Mouse (Mus musculus): ENCODE data around the gene Evx2. TPM values are rescaled to one million over a fixed set of nuclear protein-coding genes. Genes with fewer than 3 reads are reported as not detected.

Evx2 gene
- polyA plus RNA-seq, 1 experiment from 2014 or later: not detected

GRCm38 (mm10) chr2:74669650-74670235, 10.4 kb upstream of the Evx2 start:
- H3K9ac ChIP-seq: no peak overlapping the region
- no peak overlapping the region for H3K4me3 ChIP-seq (replicated peaks)
- peaks cover 94% of the 10 kb centered on the region for H3K27me3 ChIP-seq
- H3K4me1 ChIP-seq: peaks cover 19% of the 10 kb centered on the region
- H3K36me3 ChIP-seq: no peaks in the 10 kb centered on the region
- WGBS: 2% methylated on average over 14 of the region's 14 CpGs
- H3K4me2 ChIP-seq (replicated peaks): no peak overlapping the region
- H3K9me3 ChIP-seq (replicated peaks): no peaks in the 10 kb centered on the region
- ATAC-seq (ENCODE audit: insufficient number of reproducible peaks, low FRiP score, low TSS enrichment, low read depth): no peak
- H3K27ac ChIP-seq (replicated peaks): no peak overlapping the region

GRCm38 (mm10) chr2:74669230-74669578, 9.8 kb upstream of the Evx2 start:
- no peak overlapping the region for H3K27ac ChIP-seq (replicated peaks)
- H3K9me3 ChIP-seq (replicated peaks): no peaks in the 10 kb centered on the region
- peaks cover 94% of the 10 kb centered on the region for H3K27me3 ChIP-seq
- H3K4me3 ChIP-seq (replicated peaks): no peak overlapping the region
- peaks cover 19% of the 10 kb centered on the region for H3K4me1 ChIP-seq
- no peaks in the 10 kb centered on the region for H3K36me3 ChIP-seq
- 1% methylated on average over 3 of the region's 3 CpGs for WGBS
- no peak overlapping the region for H3K4me2 ChIP-seq (replicated peaks)
- no peak for ATAC-seq (ENCODE audit: insufficient number of reproducible peaks, low FRiP score, low TSS enrichment, low read depth)
- no peak overlapping the region for H3K9ac ChIP-seq

- H3K36me3 ChIP-seq: no peaks in the 10 kb centered on the region
- no peaks in the 10 kb centered on the region for H3K9me3 ChIP-seq (replicated peaks)
- H3K27me3 ChIP-seq: peaks cover 94% of the 10 kb centered on the region
- under 1% methylated on average over 60 of the region's 74 CpGs for WGBS
- H3K4me1 ChIP-seq: peaks cover 19% of the 10 kb centered on the region
- H3K4me2 ChIP-seq (replicated peaks): peak overlapping the region; percentile 61
- H3K4me3 ChIP-seq (replicated peaks): peak overlapping the region; percentile 38
- no peak for ATAC-seq (ENCODE audit: insufficient number of reproducible peaks, low FRiP score, low TSS enrichment, low read depth)
- no peak overlapping the region for H3K27ac ChIP-seq (replicated peaks)
- H3K9ac ChIP-seq: no peak overlapping the region
Observed at GRCm38 (mm10) chr2:74668370-74669229, 9.2 kb upstream of the Evx2 start.

GRCm38 (mm10) chr2:74667842-74668357, 8.5 kb upstream of the Evx2 start, which contains the start of gene Hoxd13:
TSS of gene Hoxd13 (plus strand) at chr2:74668310.
- Histone ChIP-seq H3K36me3 (no peaks in the 10 kb centered on the region), H3K9me3 (replicated peaks) (no peaks in the 10 kb centered on the region), H3K27me3 (peaks cover 94% of the 10 kb centered on the region), H3K4me2 (replicated peaks) (peak within 1 kb of the TSS; percentile 61), H3K9ac (no peak within 1 kb of the TSS), H3K4me3 (replicated peaks) (peak within 1 kb of the TSS; percentile 38), H3K4me1 (peaks cover 18% of the 10 kb centered on the region), H3K27ac (replicated peaks) (no peak within 1 kb of the TSS)
- ATAC-seq (ENCODE audit: insufficient number of reproducible peaks, low FRiP score, low TSS enrichment, low read depth): peak; percentile 59
- under 1% methylated on average over 39 of the region's 51 CpGs for WGBS

- Histone ChIP-seq H3K27me3 (peaks cover 94% of the 10 kb centered on the region), H3K9me3 (replicated peaks) (no peaks in the 10 kb centered on the region), H3K4me2 (replicated peaks) (peak overlapping the region; percentile 61; the same call in 1 of the 2 replicates), H3K4me3 (replicated peaks) (peak overlapping the region; percentile 38), H3K4me1 (peaks cover 13% of the 10 kb centered on the region), H3K9ac (no peak overlapping the region), H3K36me3 (no peaks in the 10 kb centered on the region), H3K27ac (replicated peaks) (no peak overlapping the region)
- WGBS: 2% methylated on average over 36 of the region's 36 CpGs
- ATAC-seq (ENCODE audit: insufficient number of reproducible peaks, low FRiP score, low TSS enrichment, low read depth): no peak
Observed at GRCm38 (mm10) chr2:74667191-74667841, 8.0 kb upstream of the Evx2 start.

- Histone ChIP-seq H3K4me3 (replicated peaks) (no peak overlapping the region), H3K36me3 (no peaks in the 10 kb centered on the region), H3K9ac (no peak overlapping the region), H3K27me3 (peaks cover 94% of the 10 kb centered on the region), H3K4me1 (peaks cover 17% of the 10 kb centered on the region), H3K4me2 (replicated peaks) (no peak overlapping the region), H3K9me3 (replicated peaks) (no peaks in the 10 kb centered on the region), H3K27ac (replicated peaks) (no peak overlapping the region)
- WGBS: 2% methylated on average over 7 of the region's 7 CpGs
- ATAC-seq (ENCODE audit: insufficient number of reproducible peaks, low FRiP score, low TSS enrichment, low read depth): no peak
Observed at GRCm38 (mm10) chr2:74666411-74666810, 7.1 kb upstream of the Evx2 start.

- Histone ChIP-seq H3K9me3 (replicated peaks) (no peaks in the 10 kb centered on the region), H3K27ac (replicated peaks) (no peak overlapping the region), H3K36me3 (no peaks in the 10 kb centered on the region), H3K9ac (no peak overlapping the region), H3K4me3 (replicated peaks) (no peak overlapping the region), H3K4me1 (peaks cover 27% of the 10 kb centered on the region), H3K4me2 (replicated peaks) (0 out of 2 replicates have a peak overlapping the region, but pooled peaks have one; percentile 15), H3K27me3 (peaks cover 95% of the 10 kb centered on the region)
- 3% methylated on average over 18 of the region's 18 CpGs for WGBS
- no peak for ATAC-seq (ENCODE audit: insufficient number of reproducible peaks, low FRiP score, low TSS enrichment, low read depth)
Observed at GRCm38 (mm10) chr2:74663291-74663925, 4.1 kb upstream of the Evx2 start.

GRCm38 (mm10) chr2:74661685-74662084, 2.3 kb upstream of the Evx2 start:
- no peak overlapping the region for H3K9ac ChIP-seq
- H3K36me3 ChIP-seq: no peaks in the 10 kb centered on the region
- H3K9me3 ChIP-seq (replicated peaks): no peaks in the 10 kb centered on the region
- no peak overlapping the region for H3K27ac ChIP-seq (replicated peaks)
- peak overlapping the region; percentile 46 for H3K4me2 ChIP-seq (replicated peaks)
- peak overlapping the region; percentile 29 for H3K4me3 ChIP-seq (replicated peaks)
- peaks cover 26% of the 10 kb centered on the region for H3K4me1 ChIP-seq
- WGBS: 1% methylated on average over 14 of the region's 14 CpGs
- peaks cover 94% of the 10 kb centered on the region for H3K27me3 ChIP-seq
- ATAC-seq (ENCODE audit: insufficient number of reproducible peaks, low FRiP score, low TSS enrichment, low read depth): no peak

- no peak overlapping the region for H3K4me2 ChIP-seq (replicated peaks)
- H3K9ac ChIP-seq: no peak overlapping the region
- H3K4me3 ChIP-seq (replicated peaks): 0 out of 2 replicates have a peak overlapping the region, but pooled peaks have one; percentile 1
- WGBS: 2% methylated on average over 30 of the region's 30 CpGs
- peaks cover 32% of the 10 kb centered on the region for H3K4me1 ChIP-seq
- H3K27ac ChIP-seq (replicated peaks): no peak overlapping the region
- H3K9me3 ChIP-seq (replicated peaks): no peaks in the 10 kb centered on the region
- no peak for ATAC-seq (ENCODE audit: insufficient number of reproducible peaks, low FRiP score, low TSS enrichment, low read depth)
- H3K36me3 ChIP-seq: no peaks in the 10 kb centered on the region
- peaks cover 94% of the 10 kb centered on the region for H3K27me3 ChIP-seq
Observed at GRCm38 (mm10) chr2:74660421-74661375, 1.3 kb upstream of the Evx2 start.

Data from embryonic facial prominence, embryonic 15.5 days (tissue).